Mouse (Mus musculus) liver, postnatal 0 days (tissue): ENCODE measurements around the gene Ica1.

ENCODE experiments used
- CTCF ChIP-seq: sonication (generic); IDR thresholded peaks from 2 replicates; pipeline ENCODE4 v1.5.1; 2016; ENCODE audit warnings: antibody characterized with exemption, low read depth
- EP300 ChIP-seq: IDR thresholded peaks from 2 replicates; pipeline ENCODE4 v1.6.1; 2016; ENCODE audit warnings: antibody characterized with exemption, low read depth, mild to moderate bottlenecking

GRCm38 (mm10) chr6:8819866-8820265 is 41.6 kb upstream of the Ica1 start:
- no peak for TF ChIP-seq CTCF
- TF ChIP-seq EP300: no peak
